Mouse (Mus musculus) 3T3-L1 (cell line): Measurements from ENCODE around the gene Piwil1.
"Not testable (repeated sequence)": the region's sequence is repeated elsewhere in the genome, so short reads cannot be mapped to it uniquely, and the experiment has no call there.

Experiments used
- DNase-seq: peaks from one replicate; pipeline ENCODE4 v3.0.0-alpha.2; 2015; ENCODE audit warnings: low read depth, low spot score

Gene Piwil1

DNA sequence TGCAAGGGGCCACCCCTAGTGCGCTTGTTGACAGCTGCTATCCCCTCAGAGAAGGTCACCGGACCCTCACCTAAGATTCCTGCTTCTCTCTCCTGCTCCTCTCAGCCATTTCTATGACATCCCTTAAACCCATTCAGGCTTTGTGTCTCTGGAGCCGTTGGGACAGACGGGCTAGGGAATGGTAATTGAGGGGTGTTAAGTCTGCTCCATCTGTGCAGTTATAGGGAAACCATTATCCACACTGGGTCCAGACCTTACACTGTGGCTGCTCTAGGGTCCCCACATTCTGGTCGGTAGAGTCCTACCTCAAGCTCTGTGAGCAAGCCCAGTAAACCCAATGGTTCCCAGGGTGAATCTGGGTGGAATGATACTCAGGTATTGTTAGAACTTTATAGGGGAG lies 6.6 kb downstream of the Piwil1 start:
- DNase-seq, result no peak

DNA sequence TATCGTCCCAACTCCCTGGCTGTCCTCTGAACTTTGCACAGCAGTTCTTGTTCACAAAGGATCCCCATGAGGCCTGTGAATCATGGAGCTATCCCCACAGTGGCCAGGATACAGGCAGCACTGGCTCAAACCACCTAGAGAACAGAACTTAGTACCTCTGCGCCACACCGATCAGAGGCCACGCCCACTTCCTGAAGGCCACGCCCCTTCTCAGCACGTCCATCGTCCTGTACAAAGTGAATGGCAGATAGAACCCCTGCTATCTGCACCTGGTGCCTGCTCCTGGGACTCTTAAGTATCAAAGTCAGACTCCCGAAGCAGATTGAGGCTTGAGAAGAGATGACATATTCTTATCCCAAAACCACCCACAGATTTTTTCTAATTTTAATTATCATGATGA lies 8.3 kb downstream of the Piwil1 start:
- DNase-seq, result no peak

DNA sequence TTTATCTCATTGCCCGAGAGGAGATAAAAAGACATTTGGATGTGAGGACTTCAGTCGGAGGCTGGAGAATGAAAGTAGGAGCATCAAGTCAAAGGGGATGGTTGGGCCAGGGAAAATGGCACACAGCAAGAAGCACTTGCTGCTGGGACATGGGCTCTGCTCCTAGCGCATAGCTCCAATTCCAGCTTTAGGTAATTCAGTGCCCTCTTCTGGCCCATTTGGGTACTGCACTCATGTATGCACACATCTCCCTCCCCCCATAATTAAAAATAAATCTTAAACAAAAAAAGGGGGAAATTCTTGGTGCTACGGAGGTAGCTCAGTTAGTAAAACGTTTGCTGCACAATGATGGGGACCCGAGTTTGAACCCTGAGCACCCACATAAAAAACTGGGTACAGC lies 9.5 kb downstream of the Piwil1 start:
- peak; percentile 11 for DNase-seq

DNA sequence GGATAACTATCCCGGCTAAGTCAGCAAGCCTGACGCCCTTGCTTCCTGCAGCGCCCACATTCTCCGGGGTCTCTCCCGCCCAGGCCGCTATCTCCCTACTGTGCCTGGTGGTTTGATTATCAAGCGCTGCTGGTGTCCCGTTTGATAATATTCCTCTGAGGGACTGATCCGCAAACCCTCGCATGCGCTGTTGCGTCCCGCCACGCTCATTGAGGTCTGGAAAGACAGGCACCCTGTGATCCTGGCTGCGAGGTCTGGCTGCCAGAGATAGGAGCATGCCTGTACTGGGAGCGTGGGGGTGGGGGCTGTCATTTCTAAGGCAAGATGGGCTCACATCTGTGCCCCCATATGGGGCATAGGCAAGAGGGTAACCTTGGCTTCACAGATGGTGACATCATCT lies 12.8 kb downstream of the Piwil1 start:
- no peak for DNase-seq

DNA sequence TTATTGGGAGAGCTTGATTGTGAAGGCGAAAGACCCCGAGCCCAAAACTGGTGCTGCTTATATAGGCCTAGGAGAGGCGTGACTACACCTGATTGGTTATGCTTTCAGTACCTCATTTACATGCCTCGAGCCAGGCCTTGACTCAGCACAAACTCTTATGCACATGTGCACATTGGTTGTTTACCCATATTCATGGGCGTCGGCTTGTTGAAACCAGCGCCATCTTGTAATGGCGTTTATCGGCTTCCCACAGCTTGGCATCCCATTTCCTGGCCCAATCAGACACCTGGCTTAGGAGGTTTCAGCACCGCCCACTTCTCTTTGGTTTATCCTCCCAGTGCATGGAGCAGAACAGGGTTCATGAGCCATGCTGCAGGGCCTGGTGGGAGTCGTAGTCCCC lies 18.1 kb downstream of the Piwil1 start:
- not testable (repeated sequence) for DNase-seq

DNA sequence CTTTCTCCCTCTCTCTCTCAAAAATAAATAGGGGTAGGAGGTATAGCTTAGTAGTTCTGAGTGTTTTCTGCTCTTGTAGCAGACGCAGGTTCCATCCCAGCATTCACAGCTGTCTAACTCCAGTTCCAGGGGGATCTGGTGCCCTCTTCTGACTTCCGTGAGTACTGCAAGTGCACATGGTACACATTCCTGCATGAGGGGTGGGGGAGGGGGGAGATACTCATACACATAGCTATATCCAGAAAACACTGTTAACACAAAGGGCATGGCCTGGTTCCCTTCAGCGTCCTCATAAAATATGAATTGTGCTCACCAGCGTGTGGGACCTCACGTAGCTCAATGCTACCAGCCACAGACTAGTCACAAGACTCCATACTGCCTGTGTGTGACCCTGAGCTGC lies 27.0 kb downstream of the Piwil1 start:
- no peak for DNase-seq

DNA sequence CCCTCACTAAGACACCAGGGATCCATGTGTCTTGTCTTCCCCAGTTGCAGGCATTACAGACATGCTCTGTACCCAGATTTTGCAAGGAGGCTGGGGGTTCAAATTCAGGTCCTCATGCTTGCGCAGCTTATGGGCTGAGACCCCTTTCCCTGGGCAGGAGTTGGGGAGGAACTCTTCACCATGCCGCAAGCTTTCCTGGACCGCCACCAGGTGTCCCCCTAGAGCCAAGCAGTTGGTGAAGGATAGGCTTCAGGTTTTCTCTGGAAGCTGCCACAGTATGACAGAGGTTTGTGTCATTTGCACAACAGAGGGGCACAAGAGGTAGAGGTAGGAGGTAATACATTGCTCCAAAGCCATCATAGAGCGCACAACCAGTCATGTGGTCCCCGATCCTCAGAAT lies 28.3 kb downstream of the Piwil1 start:
- no peak for DNase-seq

DNA sequence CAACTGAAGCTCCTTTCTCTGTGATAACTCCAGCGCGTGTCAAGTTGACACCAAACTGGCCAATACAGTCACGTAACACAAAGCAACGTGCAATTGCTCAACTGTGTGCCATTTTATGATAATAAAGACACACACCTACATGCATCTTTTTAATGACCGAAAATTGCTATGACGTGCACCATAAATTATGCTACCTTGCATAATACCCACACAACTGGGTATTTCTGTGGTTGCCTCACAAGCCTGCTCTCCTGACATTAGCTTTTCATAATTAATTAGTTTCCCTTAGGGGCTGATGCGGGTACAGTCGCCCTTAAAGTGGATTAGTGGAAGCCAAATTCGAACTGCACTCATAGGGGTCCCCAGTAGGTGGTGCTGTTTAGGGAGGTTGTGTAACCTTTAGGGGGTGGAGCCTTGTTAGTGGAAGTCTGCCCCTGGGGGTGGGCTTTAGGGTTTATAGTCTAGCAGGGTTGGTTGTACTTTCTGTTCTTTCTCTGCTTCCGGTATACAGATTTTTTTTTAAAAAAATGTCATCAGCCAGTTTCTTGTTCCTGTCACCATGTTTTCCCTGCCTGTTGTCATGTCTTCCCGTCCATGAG lies 30.2 kb downstream of the Piwil1 start:
- DNase-seq, result no peak

DNA sequence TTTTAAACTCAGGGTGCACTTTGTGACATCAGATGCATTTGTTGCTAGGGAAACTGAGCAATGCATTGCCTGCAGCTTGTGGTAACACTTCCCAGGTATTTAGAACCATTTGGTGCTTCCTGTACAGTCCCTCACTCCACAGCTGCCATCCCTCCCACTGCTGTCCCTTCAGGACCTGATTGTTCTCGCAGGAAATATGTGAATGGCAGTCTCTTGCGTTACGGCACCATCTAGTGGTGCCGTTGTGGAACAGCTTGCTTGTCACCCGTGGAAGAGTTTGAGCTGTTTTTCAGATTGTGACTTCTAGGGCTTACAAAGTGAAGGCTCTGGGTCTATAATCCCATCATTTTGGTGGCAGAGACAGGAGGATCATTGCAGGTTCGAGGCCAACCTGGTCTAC lies 31.6 kb downstream of the Piwil1 start:
- peak; percentile 56 for DNase-seq

DNA sequence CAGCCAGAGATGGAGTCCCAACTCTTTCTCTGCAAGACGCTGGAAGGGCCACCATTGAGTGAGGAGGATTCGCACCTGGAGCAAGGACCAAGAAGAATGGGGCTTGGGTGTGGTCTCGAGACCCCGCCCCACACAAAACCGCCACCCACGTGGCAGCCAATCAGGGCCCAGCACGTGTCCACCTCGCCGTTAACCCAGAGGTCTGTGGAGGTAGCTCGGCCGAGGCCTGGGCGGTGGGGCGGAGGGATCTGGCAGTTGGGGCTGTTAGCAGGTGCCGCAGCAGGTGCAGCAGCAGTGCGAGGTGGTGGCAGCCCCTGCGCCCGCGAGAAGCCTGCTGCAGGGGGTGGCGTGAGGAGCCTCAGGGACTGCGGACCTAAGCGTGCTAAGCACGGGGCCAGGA lies 33.6 kb downstream of the Piwil1 start:
- no peak for DNase-seq

DNA sequence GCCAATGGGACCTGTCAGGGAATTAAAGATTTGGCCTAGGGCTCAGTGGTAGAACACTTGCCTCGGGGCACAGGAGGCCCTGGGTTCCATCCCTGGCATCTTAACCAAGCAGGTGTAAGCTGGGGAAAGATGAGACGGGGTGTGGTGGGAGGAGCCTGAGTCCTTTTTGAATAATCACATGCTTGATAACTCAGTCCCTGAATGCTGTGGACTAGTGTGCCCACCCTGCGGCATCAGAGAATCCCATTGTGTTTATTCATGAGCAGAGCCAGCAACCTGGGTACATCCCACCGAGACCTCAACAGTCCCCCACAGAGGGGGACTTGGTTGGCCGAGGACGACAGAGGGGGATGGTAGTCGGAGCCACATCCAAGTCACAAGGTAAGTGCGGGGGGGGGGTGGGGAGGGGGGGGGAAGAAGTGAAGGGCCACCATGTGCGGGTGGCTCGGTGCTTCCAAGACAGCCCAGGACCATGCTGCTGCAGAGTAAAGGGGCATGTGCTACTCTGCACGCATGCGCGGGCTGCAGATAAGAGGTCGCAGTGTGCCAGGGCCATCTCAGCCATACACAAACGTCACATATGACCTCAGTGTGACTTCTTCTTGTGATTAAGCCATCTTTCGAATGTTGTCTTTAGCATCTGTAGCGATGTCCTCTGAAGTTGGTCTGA lies 37.0 kb downstream of the Piwil1 start:
- no peak for DNase-seq

DNA sequence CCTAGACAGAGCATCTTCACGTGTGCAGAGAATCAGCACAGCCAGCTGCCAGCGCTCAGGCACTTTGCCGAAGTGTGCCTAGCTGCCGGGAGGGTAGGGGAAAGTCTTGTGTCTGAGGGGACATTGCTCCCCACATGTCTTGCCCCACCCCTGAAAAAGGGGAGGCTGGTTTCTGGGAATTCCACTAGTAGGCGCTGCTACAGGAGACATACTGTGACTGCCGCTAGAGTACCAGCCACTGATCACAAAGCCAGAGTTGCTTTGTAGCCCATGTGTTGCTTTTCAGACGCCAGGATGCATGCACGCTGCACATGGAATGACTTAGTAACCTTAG lies 37.5 kb downstream of the Piwil1 start:
- no peak for DNase-seq

DNA sequence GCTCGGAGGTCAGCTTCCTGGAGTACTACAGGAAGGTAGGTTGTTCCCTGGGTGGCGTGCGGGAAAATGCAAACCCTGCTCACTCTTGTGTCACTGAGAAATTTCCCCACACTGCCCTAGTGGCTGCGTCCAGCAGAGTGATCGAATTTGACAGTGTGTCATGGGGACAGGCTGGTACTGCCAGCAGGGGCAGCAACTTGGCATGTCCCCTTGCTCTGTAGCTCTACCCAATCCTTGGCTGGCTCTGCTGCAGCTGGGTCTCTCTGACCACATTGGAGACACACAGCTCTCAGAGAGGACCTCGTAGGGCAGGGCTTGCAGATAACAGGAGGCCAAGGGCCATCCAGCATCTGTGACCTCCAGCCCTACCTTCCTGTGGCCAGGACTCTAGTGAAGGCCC lies 42.0 kb downstream of the Piwil1 start:
- DNase-seq, result no peak

DNA sequence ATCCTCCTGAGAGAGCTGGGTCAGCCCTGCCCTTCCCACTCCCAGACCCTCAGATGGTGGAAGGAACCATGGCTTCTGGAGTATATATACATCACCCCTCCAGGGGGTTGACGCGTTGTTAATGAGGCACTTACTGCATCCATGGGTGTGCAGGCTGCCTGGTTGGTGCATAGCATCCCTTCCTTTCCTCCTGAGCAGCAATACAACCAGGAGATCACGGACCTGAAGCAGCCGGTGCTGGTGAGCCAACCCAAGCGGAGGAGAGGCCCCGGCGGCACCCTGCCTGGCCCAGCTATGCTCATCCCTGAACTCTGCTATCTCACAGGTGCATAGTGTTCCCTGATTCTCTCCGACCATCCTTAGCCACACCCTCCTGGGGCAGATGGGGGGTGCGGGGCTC lies 42.9 kb downstream of the Piwil1 start:
- no peak for DNase-seq

DNA sequence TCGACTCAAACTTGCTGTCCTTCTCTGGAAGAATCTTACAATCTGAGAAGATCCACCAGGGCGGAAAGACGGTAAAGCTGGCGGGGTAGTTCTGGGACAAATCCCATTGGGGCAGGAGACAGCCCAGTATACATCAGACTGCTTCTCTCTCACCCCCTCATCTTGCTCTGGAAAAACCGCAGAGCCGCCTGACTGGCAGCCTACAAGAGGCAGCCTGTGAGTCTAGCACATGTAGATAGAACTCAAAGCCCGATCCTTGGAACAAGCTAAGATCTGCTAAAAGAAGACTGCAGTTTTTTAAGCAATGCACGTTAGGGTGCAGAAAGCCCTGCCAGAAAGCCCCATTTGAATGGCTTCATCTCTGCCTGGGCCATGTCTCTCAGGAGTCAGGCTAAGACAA lies 43.9 kb downstream of the Piwil1 start:
- no peak for DNase-seq

DNA sequence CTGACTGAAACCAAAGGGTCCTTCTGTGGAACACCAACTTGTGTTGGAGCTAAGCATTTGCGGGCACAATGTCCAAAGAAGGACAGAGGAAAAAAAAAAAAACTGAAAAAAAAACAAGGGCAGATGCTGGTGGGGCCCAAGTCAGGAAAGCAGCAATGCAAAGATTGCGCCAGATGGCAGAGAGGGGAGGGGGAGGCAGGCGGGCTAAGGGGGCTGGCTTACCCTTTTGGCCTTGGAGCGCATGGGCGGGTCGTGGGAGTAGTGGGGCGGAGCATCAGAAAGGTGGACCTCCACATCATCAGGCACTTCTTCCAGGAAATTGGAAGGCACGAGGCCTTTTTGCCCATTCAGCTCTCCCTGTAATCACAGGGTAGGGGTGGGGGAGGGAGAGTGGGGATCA lies 58.8 kb downstream of the Piwil1 start:
- no peak for DNase-seq

DNA sequence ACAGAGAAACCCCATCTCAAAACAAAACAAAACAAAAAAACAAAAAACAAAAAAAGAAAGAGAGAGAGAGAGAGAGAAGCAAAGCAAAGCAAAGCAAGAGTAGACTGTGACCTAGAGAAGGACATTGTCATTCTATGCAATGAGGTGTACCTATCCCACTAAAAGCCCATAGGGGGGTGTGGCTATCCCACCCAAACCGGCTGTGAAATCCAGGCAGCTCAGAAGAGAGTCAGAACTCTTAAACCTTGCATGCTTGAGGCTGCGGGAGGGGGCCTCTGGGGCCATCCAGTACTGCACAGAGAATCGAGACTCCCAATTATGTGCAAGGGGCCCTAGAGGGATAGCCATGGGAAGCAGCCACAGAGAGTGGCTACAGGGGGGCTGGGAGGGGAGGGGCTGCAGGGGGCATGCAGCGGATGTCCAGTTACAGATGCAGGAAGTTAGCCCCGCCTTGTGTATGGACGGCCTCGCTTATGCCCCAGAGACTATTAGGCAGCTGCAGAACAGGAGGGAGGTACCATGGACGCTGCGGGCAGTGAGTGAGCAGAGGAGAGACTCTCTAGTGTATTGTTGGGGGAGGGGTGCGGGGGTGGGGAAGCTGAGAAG lies 66.8 kb downstream of the Piwil1 start:
- DNase-seq, result no peak

DNA sequence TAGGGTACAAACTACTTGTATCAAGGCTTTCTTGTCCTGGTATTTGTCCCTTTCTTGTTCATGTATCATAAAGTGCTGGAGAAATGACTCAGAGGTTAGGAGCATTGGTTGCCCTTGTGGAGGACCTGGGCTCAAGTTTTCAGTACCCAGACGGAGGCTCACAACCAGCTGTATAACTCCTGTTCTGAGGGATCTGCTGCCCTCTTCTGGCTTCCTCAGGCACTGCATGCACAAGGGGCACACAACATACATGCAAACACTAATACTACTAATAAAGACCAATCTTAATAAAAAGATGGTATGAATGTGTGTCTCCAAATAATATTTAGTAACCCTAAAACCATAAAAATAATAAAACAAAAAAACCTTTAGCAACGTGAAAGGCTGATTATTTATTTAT lies 74.1 kb downstream of the Piwil1 start:
- no peak for DNase-seq

DNA sequence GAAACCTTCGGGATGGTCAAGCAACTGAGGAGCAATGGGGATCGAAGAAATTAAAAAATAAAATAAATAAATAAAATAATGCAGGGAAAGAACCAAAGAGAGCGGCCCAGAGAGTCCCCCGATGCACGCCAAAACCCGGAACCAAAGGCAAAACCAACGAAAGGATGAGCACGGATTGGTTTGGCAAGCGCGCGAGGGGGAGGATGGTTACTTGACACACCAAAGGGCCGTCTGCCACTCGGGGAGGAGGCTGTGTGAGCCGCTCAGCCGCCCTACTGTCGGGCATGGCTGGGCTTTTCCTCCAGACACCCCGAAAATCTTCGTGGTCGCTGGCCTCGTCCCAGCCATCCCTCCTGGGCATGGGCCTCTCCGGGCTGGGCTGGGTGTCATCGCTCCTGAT lies 79.3 kb downstream of the Piwil1 start:
- no peak for DNase-seq

DNA sequence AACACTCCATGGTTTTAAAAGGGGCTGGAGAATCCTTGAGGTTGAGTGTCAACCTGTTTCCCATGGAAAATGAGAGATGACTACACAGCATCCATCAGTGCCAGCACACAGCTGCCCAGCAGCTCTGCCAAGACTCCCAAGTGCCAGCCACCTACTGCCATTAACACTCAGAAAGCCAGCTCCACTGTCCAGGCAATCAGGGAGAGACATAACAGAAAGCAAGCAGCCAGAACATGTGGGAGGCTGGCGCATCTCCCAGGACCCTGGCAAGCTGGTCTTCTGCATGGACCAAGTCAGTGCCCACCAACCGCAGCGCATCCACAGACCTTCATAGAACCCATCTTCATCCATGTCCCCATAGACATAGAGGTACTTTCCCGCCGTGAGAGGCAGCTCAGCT lies 98.3 kb downstream of the Piwil1 start:
- DNase-seq, result no peak
